In the genomic region with DNA sequence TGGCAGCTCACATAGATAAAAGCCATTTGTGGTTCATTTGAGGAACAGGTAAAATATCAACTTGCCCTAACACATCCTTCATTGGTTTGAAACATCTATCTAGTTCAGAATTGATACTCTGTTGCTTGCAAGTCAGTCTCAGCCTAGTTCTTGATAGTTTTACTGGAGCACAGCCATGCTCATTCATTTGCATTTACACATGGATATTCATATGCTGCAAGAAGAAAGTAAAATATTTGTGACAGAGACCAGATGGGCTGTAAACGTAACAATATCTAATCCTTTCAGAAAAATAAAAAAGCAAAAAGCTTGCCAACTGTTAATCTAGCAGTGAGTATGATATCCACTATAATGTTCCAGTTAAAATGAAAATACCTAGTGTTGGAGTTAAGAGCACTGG, we compare ENCODE assay signal across 22 mouse cellular contexts.
DNase-seq lines count a peak whose midpoint lies in the region; ATAC-seq and TF ChIP-seq lines count a peak whose summit lies in the region.
"Had no signal": no experiment of that assay in that cellular context is flagged by ENCODE, and none has a peak within 500 bp of the region (broad histone marks: within the 10 kb centered on the region; RNA-seq: fewer than 3 reads in every experiment).

No protein-coding gene starts in this region.

- no peak for DNase-seq in forebrain, embryonic 10.5 days (ENCODE audit: extremely low spot score, low spot score)
- DNase-seq in left cerebral cortex, postnatal 25 days (ENCODE audit: low spot score in 2 of 2): peak; percentile 1 to 9
- DNase-seq in left cerebral cortex, adult 2 months (ENCODE audit: extremely low spot score in 1 of 2, low spot score in 2 of 2): no peak
- DNase-seq in forebrain, postnatal 0 days: peak; percentile 65
- DNase-seq in adrenal gland, postnatal 14 days: no peak
- DNase-seq: adrenal gland, postnatal 36 days; cerebellum, adult 18-20 months; cerebellum, adult 9-11 months; cerebellum, postnatal 36 days; gastrocnemius, postnatal 10 days; heart, adult 18-20 months; heart, postnatal 10 days; heart, postnatal 4 days had no signal

- no peaks in the 10 kb centered on the region for H3K36me3 ChIP-seq in forebrain, embryonic 15.5 days
- no peaks in the 10 kb centered on the region for H3K36me3 ChIP-seq in forebrain, embryonic 10.5 days (replicated peaks)
- H3K36me3 ChIP-seq in forebrain, postnatal 0 days (ENCODE audit: insufficient read depth): no peaks in the 10 kb centered on the region
- H3K36me3 ChIP-seq: embryonic facial prominence, embryonic 13.5 days; heart, embryonic 10.5 days; hindbrain, embryonic 12.5 days had no signal

- ATAC-seq in forebrain, embryonic 15.5 days (replicated peaks): peak; percentile 61
- ATAC-seq in forebrain, postnatal 0 days: peak; percentile 90
- ATAC-seq: activated CD4-positive, CD25-positive, alpha-beta regulatory T cell, adult 4 months; hindbrain, embryonic 16.5 days; inflammation-experienced regulatory T-cells, adult 6 months; Patski had no signal

- H3K4me3 ChIP-seq in forebrain, embryonic 15.5 days: no peak overlapping the region
- H3K4me3 ChIP-seq in forebrain, embryonic 10.5 days: no peak overlapping the region
- no peak overlapping the region for H3K4me3 ChIP-seq in left cerebral cortex, adult 2 months
- H3K4me3 ChIP-seq in forebrain, postnatal 0 days (ENCODE audit: low read depth, low read length): no peak overlapping the region
- H3K4me3 ChIP-seq: embryonic facial prominence, embryonic 13.5 days; heart, embryonic 10.5 days; hindbrain, embryonic 12.5 days had no signal

- WGBS in forebrain, embryonic 15.5 days: 73% methylated on average over 1 of the region's 1 CpGs
- 89% methylated on average over 1 of the region's 1 CpGs for WGBS in forebrain, embryonic 10.5 days
- 56% methylated on average over 1 of the region's 1 CpGs for WGBS in forebrain, postnatal 0 days

- intact Hi-C loops in left cerebral cortex, postnatal 25 days (cut with DNase I): no loop called here
- intact Hi-C loops in left cerebral cortex, adult 2 months (cut with DNase I): no loop called here

- TF ChIP-seq CTCF in left cerebral cortex, adult 2 months (IDR thresholded peaks at IDR 0.05): no peak
- TF ChIP-seq CTCF in forebrain, postnatal 0 days (IDR thresholded peaks at IDR 0.05; ENCODE audit: low read depth): no peak

- no peak overlapping the region for H3K9ac ChIP-seq in forebrain, embryonic 15.5 days (replicated peaks)
- no peak overlapping the region for H3K9ac ChIP-seq in forebrain, postnatal 0 days
- H3K9ac ChIP-seq: embryonic facial prominence, embryonic 13.5 days; hindbrain, embryonic 12.5 days had no signal

- no peaks in the 10 kb centered on the region for H3K27me3 ChIP-seq in forebrain, embryonic 15.5 days
- no peaks in the 10 kb centered on the region for H3K27me3 ChIP-seq in forebrain, embryonic 10.5 days (ENCODE audit: poor library complexity, severe bottlenecking)
- no peaks in the 10 kb centered on the region for H3K27me3 ChIP-seq in forebrain, postnatal 0 days (ENCODE audit: insufficient read depth, low read length)
- H3K27me3 ChIP-seq: CH12.LX; embryonic facial prominence, embryonic 13.5 days; hindbrain, embryonic 12.5 days; Patski had no signal

- no peak overlapping the region for H3K4me2 ChIP-seq in forebrain, embryonic 15.5 days (replicated peaks)
- H3K4me2 ChIP-seq in forebrain, postnatal 0 days (ENCODE audit: low read depth): no peak overlapping the region
- H3K4me2 ChIP-seq: embryonic facial prominence, embryonic 13.5 days; hindbrain, embryonic 12.5 days had no signal

- no peaks in the 10 kb centered on the region for H3K9me3 ChIP-seq in forebrain, embryonic 15.5 days
- H3K9me3 ChIP-seq in forebrain, embryonic 10.5 days: no peaks in the 10 kb centered on the region
- no peaks in the 10 kb centered on the region for H3K9me3 ChIP-seq in forebrain, postnatal 0 days (ENCODE audit: low read length)
- H3K9me3 ChIP-seq: embryonic facial prominence, embryonic 13.5 days; heart, embryonic 10.5 days; hindbrain, embryonic 12.5 days had no signal

- no peaks in the 10 kb centered on the region for H3K4me1 ChIP-seq in forebrain, embryonic 15.5 days
- no peaks in the 10 kb centered on the region for H3K4me1 ChIP-seq in forebrain, embryonic 10.5 days
- no peaks in the 10 kb centered on the region for H3K4me1 ChIP-seq in forebrain, postnatal 0 days (ENCODE audit: insufficient read depth)
- H3K4me1 ChIP-seq: embryonic facial prominence, embryonic 13.5 days; heart, embryonic 10.5 days; hindbrain, embryonic 12.5 days had no signal

- no peak overlapping the region for H3K27ac ChIP-seq in forebrain, embryonic 15.5 days (replicated peaks)
- no peak overlapping the region for H3K27ac ChIP-seq in forebrain, embryonic 10.5 days
- no peak overlapping the region for H3K27ac ChIP-seq in left cerebral cortex, adult 2 months
- no peak overlapping the region for H3K27ac ChIP-seq in forebrain, postnatal 0 days (ENCODE audit: low read depth, low read length)
- H3K27ac ChIP-seq: embryonic facial prominence, embryonic 13.5 days; heart, embryonic 10.5 days; hindbrain, embryonic 12.5 days had no signal

Comparison
In these comparisons a context has a peak if more than half of its experiments do, and no peak if none do; other contexts are left out.
1. DNase-seq: peak in left cerebral cortex, postnatal 25 days (2 of 2) and forebrain, postnatal 0 days (single experiment); none in forebrain, embryonic 10.5 days (single experiment), left cerebral cortex, adult 2 months (0 of 2) and adrenal gland, postnatal 14 days (single experiment).